Mouse (Mus musculus): Measurements from ENCODE around the gene Prkn.

DNA sequence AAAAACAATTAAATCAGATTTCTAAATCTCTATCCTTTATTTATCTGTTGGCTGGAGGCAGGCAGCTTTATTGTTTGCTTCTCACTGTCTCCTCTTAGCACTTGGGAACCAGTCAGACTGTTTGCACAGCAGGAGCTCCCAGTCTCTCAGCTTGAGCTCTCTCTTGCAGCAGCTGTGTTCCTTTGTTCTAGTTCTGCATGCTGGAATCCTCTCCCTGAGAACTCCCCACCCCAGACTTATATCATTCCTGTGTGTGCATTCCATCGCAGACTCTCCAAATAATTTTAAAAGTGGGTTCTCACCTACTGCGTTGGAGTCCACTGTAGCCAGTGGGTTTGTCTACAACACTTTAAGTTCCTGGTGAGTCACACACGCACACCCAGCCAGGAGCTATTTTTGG lies 1181.1 kb downstream of the Prkn start:
- TF ChIP-seq CTCF (IDR thresholded peaks at IDR 0.05; ENCODE audit: insufficient read depth, low read length), result no peak
- no peak for TF ChIP-seq POLR2A (IDR thresholded peaks at IDR 0.05; ENCODE audit: borderline replicate concordance, extremely low read depth, low read depth, low read length)

Measured in lung, adult 2 months (tissue).